Mouse (Mus musculus) layer of hippocampus, adult 8-10 months (tissue): ENCODE data around the gene Fam13a. TPM values are rescaled to one million over a fixed set of nuclear protein-coding genes. Genes with fewer than 3 reads are reported as not detected.

Experiments
- DNase-seq, 2 experiments: peaks; one replicate each; pipeline ENCODE4 v3.0.0; 2022; ENCODE audit warnings: low spot score in 2 of 2
- total RNA-seq, 4 experiments: library from RNA; stranded (reverse); gene quantifications; 2 replicates each; pipeline ENCODE4 v1.2.4; 2022

The Fam13a gene
- total RNA-seq = 10 to 100 TPM; 18.9 to 20.1 (median 19.5) TPM

DNA sequence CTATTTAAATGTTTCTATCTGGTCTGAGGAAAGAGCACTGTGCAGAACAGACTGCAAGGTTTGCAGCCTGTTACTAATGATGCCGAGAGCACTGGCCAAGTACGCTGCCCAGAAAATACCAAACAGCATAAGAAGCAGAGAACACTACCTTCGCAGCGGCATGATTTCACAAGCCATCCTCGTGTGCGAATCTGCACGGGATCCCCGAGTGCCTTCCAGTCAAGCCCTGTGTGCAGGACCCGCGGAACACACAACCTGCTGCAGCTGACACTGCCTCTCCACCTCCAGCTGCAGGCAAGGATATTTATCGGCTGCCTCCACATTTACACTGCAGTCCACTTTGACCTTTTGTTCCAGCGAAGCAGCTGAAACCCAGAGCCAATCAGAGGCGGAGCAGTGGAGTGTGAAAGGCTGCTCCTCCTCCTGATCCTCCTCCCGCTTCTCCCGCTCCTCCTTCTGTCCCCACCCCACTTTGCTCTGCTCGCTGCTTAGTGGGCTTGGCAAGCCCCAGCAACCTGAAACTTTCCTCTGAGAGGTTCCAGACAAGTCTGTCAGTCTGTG lies at the start of gene Fam13a:
TSS of gene Fam13a (minus strand) at position 386 of the 561 bp plus-strand sequence.
- DNase-seq = peak; percentile 79 to 87

DNA sequence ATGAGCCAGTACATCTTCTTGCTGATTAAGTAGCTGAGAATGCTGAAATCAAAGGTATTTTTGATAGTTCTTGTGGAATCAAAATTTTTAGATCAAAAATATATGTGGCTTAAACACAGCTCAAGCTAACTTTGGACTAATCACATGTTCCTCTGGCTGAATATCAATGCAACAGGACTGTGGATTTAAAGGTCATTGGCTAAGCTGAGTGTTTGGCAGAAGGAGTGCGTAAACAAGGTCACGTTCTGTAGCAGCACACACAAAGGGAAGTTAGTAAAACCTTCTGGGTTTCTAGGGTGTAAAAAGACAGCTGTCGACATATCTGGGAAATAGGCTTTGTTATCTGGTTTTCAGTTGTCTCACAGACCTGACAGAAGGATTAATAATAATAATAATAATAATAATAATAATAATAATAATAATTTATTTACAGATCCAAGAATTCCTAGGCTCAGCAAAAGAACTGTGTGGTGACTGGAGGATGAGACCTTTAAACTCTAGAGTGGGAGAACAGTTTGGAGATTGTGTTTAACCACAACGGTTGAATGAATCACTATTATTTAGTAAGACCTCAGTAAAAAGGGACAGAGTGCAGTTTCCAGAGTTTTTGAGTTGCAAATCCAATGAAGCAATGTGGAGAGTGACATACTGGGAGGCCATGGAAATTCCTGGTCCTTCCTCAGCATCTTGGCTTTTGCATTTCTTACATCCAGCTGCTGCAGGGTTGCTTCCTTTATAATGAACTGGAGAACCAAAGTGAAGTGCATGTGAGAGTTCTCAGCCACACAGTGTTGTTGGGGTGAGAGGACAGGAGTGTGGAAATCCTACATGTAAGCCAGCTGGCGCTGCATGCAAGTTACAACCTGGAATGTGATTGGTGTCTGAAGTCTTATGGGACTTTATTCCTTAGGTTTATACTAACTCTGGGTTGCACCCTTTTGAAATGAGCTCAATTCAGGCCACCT lies 48.0 kb upstream of the Fam13a start:
- no peak for DNase-seq

DNA sequence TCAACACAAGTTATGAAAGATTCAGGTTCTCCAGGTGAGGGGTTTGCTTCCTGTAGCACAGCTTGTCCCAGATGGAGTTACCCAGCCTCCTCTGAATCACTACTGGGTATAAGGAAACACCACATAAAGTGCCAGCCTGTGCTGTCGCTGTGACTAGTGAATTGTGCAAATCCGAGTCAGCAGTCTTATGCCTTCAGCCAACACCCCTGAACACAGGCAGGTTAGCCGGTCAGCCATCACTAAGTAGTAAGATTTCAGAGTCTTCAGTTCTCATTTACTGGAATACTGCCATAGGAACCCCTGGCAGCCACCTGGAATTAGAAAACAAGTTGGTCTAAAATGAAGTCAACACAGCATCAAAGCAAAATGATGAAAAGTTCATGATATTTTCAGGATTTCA lies 47.3 kb upstream of the Fam13a start:
- DNase-seq = no peak

DNA sequence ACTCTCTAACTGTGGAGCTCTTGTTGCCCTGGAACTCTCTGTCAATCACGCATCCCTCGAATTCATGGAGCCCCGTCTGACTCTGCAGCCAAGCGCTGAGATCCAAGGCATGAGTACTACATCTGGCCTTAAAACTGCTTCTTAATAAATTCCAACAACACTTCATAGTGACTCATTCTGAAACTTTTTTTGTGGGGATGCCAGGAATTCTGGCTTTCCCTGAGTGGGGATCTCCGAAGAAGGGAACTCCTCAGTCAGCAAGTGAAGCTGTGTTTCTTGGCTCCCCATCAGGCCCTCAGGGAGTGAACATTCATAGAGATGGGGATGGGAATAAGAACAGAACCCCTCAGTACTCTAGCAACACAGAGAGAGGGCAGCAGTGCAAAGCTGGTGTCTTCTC lies 43.8 kb upstream of the Fam13a start:
- no peak for DNase-seq

DNA sequence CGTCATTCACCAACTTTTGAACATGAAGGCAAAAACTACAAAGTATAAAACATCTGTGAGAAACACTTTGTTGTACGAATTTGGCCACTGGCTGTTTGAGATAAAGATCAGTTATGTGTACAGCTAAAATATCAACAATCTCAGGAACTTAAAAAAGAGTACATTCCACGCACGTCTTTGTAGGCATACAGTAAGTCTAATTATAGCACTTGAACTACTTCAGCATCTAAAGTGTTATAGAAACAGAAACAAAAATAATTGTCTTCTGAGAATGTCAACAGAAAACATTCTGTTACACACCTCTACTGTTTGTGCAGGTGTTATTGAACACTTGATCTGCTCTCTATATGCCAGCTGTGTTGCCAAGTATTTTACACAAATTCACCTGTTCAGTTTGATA lies 40.1 kb upstream of the Fam13a start:
- no peak for DNase-seq

DNA sequence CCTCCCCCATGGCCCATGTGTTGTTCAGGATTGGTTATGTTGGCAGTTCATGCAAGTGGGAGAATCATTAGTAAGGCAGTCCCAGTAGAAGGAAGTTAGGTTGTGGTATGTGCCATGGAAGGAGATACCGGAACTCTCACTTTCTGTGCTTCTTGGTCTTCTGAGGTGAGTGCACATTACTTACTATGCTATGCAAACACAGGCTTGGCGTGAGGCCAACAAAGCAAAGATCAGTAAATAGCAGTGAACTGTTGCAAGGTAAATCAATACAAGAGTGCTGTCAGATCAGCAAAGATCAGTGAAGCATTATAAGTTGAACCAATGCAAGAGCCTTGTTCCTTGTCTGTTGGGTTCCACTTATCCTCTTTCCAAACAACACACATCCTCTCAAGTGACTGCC lies 28.9 kb upstream of the Fam13a start:
- DNase-seq = no peak

DNA sequence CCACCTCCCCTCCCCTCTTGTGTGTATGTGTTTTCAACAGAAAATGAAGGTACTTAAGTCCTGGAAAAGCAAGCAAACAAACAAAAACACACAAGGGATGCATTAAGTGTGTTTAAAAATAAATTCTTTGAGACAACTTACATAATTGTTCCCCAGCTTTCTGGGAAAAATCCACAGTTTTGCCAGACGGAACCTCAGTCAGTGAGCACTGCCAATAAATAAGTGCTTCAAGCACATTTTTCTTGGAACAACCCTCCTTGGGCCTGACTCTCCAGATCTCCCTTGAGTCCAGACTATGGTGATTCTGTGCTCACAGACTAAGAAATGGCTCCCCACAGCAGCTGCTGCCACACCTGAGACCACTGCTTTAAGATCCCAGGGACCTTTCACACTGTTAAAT lies 15.4 kb upstream of the Fam13a start:
- no peak for DNase-seq

DNA sequence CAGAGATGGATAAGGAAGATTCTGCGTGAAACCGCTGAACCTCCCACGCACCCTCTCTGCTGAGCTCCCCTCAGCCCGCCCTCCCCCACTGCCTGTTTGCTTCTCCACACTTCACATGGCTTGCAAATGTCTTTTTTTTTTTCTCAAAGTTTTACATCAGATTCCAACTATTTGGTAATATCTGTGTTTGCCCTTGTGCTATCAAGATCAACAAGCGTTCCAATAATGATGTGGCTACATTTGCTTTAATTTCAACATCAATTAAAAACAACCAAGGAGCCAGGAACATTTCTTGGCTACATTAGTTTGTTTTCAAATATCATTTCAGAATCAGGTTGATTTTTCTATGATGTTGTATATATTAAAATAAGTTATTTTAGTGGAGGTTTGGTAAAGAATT lies 8.4 kb upstream of the Fam13a start:
- DNase-seq = no peak

DNA sequence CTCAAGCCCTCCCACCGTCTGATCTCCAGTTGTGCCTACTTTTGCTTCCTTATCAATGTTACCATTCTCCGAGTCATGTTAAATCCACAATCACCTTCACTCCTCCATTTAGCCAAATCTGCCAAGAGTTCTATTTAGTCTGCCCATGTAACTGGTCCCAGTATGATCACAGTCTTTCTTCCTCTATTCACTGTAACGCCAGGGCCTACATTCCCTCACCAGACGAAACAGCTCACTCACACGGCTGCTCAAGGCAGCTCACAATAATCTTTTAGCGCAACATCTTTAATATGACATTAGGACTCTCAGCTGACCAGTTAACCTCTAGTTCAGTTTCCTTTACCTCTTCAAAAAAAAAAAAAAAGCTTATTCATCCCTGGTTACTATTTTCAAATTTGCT lies 7.2 kb upstream of the Fam13a start:
- no peak for DNase-seq

DNA sequence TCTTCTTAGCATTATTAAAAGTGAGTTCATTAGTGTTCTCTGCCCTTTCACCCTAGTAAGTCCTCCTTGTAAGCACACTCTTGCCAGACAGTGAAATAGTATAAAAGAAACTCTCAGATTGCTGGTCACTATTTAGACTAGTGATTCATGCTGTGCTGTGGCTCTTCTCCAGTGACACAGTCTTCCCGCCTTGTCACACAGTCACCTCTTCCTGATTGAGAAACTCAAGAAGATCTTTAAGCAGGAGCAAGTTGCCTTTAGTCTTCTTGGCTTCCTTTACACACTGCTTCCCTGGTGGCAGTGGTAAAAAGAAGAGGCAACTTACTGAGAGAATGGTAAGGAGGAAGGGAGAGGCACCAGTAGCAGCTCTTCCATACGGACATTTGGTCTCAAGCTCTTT lies 6.3 kb upstream of the Fam13a start:
- DNase-seq = no peak

DNA sequence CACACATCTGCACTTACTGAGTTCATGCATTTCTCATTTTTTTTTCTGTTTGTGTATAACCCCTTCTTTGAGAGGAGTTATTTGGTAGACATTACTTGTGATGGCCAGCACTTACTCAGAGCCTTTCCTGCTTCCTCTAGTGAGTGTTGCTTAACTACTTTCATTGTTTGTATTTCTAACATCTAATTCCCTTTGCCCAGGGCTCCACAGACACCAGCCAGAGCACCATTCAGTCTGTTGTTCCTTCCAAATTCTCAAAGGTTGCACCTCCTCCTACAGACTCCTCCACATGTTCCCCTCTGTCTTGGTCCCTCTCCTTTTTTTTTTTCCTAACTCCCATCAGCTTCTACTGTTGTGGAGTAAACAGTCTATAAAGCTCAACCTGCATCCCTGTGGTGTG lies 5.7 kb upstream of the Fam13a start:
- DNase-seq = no peak

DNA sequence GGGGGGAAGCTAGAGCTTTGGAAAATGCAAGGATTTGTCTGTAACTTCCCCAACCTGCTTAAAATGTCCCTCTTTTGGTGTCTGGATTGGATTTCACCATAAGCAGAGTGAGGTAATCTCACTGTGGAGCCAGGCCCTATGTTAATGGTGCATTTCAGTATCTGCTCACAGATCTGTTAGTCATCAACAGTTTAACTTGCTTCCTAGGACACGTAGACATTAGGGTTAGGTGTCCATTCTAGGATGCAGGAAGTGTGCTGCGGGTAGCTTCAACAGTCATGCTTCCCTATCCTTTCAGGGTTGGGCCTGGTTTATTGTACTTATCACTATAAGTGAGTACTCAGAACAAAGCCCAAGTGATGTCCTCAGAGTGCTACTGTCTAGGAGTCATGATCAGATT lies 4.5 kb upstream of the Fam13a start:
- DNase-seq = no peak

DNA sequence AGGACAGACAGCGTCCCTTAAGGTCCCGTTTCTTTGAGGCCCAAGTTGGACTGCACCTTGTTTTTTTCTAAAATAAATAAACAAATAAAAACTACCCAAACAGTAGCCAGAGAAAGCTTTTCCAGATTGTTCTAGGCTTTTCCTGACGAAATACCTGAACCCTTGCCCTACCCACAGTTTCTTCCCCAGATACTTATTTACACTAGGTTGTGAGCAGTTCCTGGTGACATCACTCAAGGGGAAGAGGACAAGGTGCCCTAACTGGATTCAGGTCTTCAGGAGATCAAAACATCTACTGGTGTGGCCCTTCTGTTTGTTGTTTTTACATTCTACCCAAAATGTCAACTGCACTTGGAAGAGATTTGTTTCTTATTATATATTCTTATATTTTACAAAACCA lies 457 bp upstream of the Fam13a start:
- no peak for DNase-seq

DNA sequence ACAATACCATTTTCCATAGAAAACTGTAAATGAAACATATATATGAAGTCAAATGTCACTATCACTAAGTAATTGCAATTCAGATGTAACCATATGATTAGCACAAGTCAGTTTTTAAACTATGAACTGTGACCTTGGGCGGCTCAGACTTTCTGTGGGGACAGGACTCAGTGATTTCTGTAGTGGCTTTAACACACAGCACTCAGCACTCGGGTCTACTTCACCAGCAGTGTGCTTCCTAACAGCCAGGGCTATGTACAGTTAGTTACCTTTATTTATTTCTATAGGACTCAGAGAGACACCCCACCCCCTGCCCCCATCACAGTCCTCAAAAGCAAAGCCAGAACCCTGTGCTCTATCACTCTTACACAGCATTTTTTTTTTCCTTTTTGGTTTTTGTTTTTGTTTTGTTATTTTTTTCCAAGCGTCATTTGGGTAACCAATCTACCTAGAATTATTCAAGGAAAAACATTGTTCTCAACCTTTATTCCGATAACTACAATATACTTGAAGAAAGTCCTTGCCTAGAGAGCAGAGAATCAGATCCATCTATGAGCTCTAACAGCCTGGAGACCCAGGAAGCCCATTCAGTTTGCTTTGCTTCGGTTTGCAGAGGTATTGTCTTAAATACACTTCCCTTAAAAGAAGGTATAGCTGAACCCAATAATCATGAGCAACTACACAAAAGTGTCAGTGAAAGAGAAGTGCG lies 740 bp downstream of the Fam13a start:
- DNase-seq = no peak

DNA sequence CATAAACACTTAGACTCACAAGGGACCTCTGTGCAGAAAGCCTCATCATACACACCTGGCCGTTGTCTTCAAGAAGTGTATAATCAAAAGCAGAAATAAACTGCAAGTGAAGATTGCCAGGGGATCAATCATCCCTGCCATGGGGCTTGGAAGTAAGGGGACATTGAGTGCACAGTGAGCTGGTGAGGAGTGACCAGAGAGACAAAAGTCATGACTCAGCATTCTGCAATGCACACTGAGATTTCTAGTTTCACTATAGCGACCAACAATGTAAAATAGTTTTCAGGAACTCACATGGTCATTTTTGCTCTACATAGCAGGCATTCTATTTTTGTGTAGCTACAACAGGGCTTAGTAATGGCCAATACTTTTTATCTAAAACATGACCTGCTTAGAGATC lies 1.7 kb downstream of the Fam13a start:
- no peak for DNase-seq

DNA sequence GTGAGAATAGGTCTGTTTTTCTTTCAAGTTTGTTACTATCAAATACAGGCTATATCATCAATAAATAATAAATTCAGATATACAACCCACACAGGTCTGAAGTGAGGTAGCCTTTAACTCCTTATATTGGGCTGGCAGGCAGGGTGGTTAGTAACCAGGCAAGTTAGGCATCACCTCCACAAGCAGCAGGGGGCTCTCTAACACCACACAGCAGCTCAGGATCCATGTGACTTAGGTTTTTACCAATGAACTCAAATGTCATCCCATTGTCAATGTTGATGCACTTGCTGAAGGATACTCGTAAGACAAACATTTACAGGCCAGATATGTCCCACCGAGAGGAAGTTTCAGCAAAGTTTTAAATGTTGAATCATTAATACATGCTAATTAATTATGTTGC lies 4.0 kb downstream of the Fam13a start:
- no peak for DNase-seq

DNA sequence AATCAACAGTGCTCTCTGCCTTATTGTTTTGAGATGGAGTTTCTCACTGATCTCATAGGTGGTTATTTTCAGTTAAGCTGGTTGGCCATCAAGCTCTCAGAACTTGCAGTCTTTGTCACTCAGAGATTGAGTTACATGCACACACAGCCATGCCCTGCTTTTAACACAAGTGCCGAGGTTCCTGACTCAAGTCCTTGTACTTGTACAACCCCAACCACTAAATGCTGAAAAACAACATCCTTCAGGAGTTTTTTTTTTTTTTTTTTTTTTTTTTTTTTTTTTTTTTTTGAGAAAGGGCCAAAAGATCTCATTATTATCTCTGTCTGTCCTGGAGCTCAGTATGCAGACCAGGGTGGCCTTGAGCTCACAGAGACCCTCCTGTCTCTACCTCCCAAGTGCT lies 4.5 kb downstream of the Fam13a start:
- no peak for DNase-seq

DNA sequence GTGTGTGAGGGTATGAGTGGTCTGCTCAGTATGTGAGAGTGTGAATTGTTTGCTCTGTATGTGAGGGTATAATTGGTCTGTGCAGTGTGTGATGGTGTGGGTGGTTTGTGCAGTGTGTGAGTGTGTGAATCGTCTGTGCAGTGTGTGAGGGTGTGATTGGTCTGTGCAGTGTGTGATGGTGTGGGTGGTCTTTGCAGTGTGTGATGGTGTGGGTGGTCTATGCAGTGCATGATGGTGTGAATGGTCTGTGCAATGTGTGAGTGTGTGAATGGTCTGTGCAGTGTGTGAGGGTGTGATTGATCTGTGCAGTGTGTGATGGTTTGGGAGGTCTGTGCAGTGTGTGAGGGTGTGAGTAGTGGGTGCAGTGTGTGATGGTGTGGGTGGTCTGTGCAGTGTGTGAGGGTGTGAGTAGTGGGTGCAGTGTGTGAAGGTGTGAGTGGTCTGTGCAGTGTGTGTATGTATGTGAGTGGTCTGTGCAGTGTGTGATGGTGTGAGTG lies 8.0 kb downstream of the Fam13a start:
- no peak for DNase-seq

DNA sequence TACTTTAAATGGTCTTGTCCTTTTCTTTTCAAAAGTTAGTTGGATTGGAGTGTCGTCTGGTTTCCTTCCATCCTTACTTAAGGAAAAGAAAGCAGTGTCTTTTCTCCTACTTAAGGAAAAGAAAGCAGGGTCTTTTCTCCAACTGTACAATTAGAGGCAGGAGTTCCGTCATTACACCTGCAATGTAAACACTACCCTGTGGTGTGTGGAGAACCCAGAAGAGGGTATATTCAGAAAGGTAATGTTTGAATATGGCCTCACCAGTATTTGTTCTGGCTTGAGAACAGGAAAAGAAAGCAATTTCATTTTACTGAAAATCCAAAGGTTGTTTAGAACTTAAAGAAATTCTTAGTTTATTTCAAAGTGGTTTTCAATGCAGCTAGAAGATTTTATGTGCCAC lies 9.6 kb downstream of the Fam13a start:
- DNase-seq = no peak

DNA sequence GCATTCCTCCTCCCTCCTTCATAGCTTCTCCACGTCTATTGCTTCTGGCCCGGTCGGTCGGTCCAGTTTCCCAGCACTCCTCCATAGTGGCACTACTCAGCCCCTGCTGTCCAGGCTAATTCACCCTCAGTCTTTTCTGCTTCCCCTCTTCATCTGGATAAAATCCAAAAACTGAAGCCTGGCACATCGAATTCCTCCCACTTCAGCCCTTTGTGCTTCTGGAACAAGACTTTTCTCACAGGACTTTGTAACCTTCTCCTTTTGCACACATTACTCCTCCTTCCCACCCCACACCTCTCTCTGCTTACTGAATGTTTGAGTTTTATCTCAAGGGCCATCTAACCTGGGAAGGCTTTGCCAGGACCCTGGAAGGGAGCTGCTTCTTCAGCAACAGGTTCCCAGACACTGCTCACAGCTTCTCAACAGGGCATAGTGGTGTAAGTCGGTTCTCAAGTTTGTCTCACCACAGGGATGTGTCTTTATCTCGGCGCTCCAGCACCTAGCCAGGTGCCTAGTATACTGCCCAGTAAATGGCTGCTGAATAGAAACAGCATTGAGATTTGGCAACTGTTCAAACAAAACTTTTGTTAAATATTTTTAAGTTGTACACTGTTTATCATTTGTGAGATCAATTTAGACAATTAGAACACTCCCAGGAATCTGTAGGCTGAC lies 10.1 kb downstream of the Fam13a start:
- DNase-seq = no peak

DNA sequence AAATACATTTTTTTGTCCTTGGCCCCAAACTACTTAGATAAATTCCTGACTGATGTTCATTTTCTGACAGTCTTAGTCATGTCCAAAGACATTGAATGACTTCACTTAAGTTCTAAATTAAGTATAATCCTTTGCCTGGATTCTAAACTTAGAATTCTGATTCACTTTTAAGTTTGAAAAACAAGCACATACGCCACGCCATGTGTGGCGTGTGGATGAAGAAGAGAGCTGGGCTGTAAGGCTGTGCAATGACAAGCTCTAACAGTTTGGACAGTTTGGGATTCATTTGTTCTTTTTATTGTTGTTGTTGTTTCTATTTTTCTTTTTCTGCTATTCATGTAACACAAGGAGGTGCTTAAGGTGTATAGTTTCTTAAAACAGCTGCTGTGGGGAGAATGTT lies 13.6 kb downstream of the Fam13a start:
- DNase-seq = peak; percentile 17

DNA sequence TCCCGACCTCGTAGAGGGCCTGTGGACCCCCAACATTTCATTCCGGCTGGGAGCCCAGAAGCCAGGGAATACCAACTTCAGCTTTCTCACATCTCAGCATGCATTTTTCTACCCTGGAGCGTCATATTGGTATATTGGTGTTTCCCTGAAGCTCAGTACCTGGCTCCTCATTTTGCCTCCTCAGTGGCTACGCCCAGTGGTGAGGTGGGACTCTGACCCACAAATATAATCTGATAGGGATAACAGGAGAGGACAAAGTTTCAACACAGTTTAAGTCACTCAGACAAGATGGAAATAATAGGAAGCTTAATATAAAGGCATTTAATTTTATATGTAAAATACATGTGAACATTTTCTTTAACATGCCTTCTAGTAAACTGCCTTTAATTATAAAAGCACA lies 19.7 kb downstream of the Fam13a start:
- no peak for DNase-seq
